Mouse (Mus musculus) cerebellum, postnatal 14 days (tissue): ENCODE data around the gene Tex22.

Source experiments
- DNase-seq, 2 experiments: peaks; one replicate each; pipeline ENCODE4 v3.0.0; 2021; ENCODE audit warnings: mixed read lengths in 2 of 2

Gene Tex22

DNA sequence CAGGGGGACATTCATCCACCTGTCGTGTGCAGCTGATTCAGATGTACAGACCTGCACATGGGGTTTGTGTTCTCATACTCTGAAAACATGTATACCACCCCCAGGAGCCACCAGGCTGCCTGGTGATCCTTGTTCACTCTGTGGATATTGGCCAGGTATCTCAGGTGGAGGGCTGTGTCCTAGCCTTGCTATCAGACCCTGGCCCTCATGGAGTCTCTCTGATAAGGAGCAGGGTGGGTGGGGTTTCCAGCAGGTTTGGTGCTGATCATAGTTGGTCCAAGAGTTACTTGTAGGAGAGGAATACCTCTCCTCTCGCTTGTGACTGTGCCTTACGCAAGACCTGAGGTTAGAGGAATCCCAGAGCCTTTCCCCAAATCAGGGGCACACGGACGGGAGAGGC is 14.1 kb upstream of the Tex22 start:
- DNase-seq, result no peak

DNA sequence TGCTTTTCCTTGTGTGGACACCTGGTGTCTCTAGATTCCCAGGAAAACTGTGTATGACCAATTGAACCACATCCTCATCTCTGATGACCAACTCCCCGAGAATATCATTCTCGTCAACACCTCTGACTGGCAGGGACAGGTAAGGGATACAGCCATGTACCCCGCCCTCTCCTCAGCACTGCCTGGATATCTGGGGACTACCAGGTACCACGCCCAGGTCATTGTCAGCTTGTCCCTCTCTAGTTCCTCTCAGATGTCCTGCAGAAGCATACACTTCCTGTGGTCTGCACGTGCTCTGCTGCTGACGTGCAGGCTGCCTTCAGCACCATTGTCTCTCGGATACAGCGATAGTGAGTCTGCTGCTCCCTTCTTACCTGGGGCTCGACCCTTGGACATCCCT is 12.7 kb upstream of the Tex22 start:
- DNase-seq, result no peak

DNA sequence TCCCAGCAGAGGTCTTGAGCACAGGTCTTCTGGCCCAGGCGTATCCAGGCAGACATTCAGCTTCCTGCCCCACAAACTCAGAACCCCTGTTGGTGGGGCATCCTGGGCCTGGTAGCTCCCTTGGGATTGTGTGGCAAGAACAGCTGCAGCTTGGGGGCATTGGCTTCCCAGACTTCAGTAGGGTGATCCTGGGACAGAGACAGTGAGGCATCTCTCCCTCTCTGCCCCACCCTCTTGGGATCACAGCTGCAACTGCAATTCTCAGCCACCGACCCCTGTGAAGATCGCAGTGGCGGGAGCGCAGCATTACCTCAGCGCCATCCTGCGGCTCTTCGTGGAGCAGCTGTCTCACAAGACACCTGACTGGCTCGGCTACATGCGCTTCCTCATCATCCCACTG is 12.1 kb upstream of the Tex22 start:
- no peak for DNase-seq

DNA sequence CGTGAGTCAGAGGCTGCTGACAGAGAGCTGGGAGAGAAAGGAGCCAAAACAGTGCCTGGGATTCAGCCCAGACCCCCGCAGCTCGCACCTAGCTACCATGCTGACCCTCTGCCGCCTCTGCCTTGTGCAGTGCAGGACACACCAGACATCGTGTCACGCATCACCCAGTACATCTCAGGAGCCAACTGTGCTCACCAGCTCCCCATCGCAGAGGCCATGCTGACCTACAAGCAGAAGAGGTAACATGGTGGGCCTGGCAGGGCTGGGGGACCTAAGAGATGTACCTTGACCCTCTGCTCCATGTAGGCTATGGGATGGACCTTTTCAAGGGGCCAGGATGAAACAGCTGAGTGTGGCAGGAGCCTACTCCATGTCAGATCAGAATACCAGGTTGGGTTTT is 10.6 kb upstream of the Tex22 start:
- DNase-seq, result no peak

DNA sequence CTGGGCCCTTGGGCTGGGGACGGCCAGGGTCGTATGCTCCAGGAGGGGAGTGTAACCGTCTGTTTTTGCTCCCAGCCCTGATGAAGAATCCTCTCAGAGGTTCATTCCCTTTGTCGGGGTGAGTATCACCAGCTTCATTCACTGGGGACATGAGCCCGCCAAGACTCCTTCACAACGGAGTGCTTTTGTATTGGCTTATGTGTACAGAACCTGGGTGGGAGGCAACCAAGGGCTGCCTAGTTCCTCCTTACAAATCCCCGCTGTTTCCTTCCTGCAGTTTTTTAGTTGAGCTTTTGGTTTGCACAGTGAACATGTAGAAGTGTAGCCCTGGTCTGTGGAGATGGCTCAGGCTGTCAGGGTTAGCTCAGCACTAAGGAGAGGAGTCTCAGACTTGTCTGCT is 6.3 kb upstream of the Tex22 start:
- DNase-seq, result no peak

DNA sequence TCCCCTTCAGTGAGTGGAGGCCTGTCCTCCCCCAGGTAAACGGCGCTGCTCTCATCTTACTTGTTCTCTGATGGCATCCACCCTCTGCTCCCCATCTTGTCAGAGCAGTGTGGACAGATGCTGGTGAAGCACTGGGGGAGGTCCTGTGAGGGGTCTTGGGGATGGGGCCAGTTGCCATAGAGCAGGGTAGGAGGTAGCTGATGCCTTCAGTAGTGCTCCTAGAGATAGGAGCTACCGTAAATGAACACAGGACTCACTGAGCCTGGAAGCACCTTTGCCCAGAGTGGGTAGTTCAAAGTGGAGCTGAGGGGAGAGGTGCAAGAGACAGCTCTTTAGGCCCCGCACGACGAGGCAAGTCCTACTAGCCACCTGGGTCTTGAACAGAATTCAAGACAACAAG is 4.9 kb upstream of the Tex22 start:
- DNase-seq, result no peak

DNA sequence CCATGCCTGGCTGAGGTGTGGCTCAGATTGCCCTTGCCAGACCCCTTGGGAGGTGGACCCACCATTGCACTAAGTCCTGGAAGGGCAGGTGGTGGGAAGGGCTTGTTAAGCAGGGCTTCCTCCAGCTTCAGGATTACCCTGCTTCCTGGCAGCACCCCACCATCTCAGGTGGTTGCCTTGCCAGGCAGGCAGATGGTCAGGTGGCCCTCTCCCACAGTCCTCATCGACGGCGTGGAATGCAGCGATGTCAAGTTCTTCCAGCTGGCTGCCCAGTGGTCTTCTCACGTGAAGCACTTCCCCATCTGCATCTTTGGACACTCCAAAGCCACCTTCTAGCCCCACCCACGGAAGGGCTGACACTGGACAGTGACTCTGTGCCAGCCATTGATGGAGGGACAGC is 3.0 kb upstream of the Tex22 start:
- DNase-seq, result peak; percentile 57 to 66

DNA sequence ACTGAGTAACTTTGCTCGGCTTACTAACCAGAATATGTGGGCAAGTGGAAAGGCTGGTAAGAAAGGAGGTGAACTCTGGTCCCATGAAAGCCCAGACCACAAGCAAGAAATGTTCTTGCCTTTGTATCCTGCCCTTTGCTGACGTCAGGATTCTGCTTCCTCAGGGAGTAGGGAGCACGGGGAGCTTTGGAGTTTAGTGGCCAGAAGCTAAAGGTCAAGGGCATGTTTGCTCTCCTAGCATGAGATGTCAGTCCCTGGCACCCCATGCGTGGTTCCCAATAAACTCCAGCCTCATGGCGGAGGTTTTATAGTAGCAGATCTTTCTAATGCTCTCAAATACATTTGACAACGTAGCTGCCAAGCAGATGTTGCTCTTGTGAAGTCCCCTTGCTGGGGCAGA is 2.5 kb upstream of the Tex22 start:
- DNase-seq, result no peak

DNA sequence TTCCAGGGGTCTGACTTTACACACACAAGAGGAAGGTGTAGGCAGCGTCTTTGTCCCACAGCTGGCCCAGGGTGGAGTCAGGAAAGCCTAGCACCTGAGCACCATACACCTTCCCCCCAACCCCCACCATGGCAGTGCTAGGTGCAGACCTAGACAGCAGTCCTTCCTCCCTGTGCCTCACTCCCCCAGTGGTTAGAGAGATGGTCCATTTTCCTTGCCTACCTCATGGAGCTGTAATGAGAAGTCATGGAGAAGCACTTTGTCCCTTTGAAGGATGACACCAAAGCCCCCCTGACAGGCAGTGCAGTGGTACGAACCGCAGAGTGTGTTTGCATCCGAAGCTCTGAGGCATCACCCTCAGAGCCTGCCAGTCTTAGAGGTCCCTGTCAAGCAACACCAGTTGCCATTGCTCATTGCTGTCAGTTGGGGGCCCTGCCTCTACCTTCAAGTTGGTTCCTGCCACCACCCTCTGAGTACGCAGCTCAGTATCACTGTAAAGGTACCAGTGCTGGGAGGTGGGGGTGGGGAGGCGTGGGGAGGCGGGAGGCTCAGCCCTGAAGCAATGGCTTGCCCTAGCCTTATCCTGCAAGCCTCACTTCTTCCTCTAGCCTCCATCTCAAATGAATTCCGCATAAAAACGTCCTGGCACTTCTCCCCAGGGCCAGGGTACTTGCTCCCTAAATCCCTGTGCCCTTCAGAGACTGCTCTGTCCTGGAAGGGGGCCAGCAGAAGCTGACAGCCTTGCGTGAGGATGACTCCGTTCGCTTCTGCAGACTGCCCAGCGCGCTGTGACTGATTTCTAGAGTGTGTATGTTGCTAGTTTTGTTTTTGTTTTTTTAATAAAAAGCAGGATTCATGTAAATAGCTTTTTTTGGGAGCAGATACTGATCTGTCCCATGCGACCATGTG is 628 bp upstream of the Tex22 start:
- peak; percentile 38 to 76 for DNase-seq

DNA sequence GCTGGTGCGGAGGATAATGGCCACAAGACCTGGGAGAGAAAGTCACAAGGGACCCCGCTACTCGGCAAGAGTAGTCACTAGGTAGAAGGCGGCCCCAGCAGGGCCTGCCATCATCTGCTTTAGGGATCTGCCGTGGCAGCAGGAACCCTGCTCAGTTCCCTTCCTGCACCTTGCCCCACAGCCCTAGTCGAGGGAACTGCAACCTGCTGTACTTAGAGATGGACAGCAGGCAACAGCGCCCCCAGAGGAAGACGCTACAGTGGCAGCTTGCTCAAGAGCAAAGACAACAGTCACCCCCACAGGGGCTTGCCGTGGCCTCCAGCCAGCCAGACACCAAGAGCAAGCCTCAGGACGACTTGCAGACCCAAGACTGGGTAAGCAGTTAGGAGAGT is 757 bp downstream of the Tex22 start:
- DNase-seq, result peak; percentile 95 to 96

DNA sequence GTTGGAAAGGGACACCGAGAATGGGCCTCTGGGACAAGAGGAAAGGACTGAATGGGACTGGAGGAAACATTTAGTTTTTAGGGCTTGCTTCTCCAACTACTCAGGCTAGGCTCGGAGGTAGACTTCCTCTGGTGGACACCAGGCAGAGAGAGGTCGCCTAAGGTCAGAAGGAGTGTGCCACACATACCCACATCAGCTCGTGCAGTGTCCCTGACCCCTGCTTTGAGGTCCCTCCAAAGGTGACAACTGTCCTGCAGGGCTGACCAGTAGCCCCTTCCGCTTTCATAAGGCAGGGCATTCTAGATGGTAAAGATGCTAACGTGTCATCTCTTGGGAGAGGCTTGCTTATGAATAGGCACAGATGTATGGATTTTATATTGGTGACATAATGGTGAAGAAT is 1.2 kb downstream of the Tex22 start:
- no peak for DNase-seq

DNA sequence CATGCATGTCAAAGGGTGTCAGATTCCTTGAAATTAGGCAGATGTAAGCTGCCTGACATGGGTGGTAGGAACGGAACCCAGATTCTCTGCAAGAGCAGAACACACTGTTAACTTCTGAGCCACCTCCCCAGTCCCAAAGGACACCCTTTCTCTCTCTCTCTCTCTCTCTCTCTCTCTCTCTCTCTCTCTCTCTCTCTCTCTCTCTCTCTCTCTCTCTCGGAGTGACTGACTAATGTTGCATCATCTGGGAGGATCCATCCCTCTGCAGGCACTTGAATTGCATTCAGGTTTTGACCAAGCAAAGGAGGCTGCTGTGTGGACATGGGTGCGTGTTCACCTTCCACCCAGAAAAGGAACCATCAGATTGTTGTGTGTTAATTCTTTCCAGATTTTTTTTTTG is 13.0 kb downstream of the Tex22 start:
- DNase-seq, result no peak

DNA sequence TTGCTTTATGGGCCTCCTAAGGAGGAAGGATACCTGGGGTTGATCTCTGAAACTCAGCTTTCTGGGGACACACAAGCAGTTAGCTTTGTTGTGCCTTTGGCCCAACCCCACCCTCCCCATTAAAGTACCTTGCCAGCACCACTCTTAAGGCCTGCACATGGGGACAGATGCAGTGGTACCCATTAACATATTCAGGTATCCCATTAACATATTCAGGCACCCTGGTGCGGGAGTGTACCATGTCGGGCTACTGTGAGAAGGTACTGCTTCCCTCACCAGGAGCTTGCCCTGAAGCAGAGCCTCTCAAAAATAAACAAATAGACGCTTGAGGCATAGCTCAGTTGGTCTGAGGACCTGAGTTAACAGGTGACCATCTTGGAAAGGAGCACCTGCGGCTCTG is 13.7 kb downstream of the Tex22 start:
- DNase-seq, result no peak

DNA sequence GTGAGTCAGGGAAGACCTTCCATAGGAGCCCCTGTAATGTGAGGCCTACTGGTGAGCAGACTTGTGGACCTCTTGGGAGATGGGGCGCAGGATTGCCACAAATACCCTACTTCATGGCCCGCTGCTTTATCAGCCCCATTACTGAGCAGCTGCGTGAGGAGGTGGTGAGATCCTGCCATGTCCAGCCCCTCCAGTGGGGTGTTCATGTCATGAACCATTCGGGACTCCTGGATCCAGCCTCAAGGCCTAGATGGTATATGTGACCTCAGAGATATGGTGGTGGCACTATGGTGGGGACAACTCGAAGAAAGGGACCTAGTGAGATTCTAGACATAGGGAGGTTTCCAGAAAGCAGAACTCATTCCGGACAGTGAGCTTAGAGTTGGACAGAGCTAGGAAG is 14.8 kb downstream of the Tex22 start:
- no peak for DNase-seq

DNA sequence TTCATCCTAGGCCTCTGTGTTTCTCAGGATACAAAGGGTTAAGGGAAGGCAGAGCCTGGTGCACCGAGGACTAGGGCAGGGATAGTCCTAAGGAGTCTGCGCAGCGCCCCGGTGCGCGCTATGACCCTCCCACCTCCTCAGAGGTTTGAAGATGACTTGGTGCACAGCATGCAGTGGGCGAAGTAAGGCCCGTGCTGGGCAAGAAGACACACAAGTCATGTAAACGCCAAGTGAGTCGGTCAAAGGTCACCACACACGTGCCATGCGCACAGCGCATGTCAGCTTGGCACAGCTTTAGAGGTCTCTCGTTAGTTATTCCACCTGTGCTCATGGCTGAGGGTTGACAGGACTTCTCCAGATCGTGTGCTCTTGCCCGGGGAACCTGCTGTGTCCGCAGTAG is 15.8 kb downstream of the Tex22 start:
- no peak for DNase-seq

DNA sequence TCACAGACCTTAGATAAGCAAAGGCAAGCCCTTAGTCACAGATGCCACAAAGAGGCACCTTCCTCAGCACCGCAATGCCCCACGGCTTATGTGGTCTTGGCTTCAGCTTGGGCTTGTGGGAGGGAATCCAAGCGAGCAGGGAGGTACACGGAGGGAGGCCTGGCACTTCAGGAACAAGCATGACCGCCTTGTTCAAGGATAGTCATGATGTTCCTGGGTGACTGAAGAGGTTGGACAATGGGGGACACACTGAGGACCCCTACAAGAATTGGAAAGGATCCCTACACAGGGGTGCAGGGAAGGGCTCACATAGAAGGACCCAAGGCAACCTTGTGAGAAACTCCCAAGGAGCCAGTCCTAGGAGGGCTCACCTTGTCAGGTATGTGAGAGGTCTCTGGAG is 22.7 kb downstream of the Tex22 start:
- DNase-seq, result peak in 1 of 2 experiments; percentile 39

DNA sequence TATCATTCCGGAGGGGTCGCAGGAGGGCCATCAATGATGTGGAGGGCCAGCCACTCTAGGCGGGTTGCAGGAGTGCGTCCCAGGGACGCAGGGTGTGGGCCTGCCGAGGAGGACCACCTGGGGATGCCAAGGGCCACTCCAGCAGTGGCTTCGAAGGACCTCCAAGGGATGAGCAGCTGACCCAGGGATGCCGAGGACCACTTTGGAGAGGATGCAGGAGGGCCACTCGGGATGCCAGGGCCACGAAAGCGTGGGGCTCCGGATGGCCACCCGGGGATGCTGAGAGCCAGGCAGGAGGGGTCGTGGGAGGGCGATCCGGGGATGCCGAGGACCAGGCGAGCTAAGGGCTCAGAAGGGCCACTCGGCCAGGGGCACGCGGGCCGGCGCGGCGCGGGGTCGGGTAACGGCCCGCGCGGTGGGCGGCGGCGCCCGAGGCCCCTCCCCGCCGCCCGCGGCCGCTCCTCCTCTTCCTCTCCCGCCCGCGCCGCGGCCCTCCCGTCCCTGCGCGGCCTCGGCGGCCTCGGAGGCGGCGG is 23.5 kb downstream of the Tex22 start, which contains the start of gene Mta1:
Gene Mta1 (plus strand): TSS at position 530 of the 533 bp plus-strand sequence.
- DNase-seq, result peak; percentile 66 to 72

DNA sequence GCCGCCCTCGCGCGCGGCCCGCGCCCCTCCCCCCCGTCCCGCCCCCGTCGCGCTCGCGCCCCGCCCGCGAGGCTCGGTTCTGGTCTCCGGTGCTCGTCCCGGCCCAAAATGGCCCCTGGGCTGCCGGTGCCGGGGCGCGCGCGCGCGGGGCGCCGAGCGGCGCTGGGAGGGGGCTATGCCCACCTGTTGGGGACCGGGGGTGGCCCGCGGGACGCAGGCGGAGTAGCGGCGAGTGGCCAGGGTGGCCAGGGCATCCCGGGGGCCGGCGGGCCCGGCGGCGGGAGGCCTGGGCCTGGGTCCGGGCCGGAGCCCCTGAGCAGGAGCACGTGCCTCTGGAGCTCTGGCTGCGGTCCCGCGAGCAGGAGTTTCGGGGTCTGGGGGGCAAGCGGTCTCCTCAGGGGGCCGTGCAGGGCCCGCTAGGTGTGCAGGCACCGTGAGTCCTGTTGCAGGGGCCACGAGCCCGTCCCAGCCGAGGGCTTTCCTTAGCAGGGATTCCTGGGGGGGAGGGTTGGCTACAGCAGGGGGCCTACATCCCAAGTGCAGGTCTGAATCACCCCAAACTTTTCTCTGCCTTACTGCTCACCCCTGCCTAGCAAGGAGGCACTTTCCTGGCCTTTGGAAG is 24.3 kb downstream of the Tex22 start:
- peak; percentile 47 to 60 for DNase-seq

DNA sequence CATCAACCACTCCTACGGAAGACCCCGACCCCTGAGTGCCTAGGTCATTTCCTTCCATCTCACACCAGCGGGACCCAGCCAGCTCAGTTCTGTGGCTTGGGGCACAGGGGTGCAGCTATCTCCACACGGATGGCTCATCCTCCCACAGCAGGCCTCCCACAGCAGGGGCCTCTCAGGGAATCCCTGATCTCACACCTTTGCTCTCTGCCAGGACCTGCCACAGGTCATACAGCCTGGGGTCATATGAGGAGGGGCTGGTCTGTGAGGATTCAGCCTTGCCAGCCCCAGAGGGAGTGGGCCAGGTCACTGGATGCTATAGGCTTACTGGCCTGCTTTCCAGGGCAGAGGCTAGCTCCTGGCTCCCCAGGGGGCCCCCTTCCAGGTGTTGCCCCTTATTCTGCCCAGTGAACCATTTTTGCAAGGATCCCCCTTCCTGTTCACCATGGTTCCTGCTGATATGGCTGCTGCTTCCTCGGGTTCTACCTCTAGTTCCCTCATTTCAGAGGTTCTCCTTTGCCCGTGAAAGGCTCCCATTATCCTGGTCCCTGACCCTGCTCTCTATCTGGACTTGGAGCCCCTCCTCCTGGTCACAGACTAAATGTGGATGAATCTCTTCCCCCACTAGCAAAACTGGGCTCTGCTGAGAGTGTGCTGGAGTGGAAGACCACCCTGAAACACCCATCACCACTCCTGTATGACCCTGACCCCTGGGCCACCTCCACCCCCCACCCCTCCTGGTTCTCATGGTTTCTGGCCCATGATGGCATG is 25.4 kb downstream of the Tex22 start:
- no peak for DNase-seq

DNA sequence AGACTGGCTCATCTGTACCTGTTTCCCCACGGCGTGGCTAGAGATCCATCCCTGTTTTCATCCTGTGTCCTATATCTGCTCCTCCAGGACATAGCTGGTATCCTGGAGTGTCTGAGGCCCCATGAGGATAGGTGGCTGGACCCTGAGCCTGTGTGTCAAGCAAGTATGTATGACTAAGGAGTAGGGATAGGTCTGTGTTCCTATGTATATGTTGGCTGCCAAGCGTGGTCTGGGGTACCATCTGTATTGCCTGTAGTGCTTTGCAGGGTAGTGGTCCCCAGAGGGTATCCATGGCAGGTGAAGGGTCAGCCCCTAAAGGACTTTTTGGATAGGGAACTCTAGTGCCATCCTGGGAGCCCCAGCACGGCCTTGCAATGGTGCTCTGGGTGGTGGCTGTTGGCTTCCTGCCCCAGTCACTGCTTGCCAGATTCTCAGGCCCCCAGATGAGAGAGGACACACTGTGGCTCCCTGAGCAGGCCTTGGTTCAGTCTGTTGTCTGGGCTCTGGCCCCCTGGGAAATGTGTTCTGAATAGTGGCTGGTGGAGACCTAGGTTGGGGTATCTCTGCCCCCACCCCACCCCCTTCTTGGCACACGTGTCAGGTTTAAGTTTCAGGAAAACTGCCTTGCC is 26.3 kb downstream of the Tex22 start:
- DNase-seq, result peak; percentile 65 to 72

DNA sequence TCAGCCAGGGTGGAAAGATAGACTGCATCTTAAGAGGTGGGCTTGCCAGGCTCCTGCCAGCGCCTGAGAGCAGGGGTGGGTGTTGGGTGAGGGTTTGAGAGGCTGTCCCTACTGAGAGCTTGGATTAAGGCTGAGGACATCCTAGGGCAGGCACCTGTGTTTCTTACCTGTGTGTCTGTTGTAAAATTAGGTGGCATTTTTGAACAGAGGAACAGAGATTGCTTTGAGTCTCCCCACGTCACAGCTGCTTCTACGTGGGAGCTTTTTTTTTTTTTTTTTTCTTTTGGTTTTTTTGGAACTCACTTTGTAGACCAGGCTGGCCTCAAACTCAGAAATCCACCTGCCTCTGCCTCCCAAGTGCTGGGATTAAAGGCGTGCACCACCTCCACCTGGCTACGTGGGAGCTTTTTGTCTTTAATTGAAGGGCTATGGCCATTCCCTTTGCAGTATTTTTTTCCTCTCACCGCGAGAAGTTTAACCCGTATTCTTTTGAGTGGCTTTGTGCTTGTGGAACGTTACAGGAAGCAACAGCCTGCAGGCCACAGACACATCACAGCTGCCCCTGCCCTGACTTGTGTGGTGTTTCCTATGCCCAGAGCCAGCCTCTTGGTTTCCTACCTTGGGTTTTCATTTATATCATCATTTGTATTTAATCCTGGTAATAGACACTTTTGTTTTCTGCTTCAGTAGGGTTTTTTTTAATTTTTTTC is 27.1 kb downstream of the Tex22 start:
- no peak for DNase-seq

DNA sequence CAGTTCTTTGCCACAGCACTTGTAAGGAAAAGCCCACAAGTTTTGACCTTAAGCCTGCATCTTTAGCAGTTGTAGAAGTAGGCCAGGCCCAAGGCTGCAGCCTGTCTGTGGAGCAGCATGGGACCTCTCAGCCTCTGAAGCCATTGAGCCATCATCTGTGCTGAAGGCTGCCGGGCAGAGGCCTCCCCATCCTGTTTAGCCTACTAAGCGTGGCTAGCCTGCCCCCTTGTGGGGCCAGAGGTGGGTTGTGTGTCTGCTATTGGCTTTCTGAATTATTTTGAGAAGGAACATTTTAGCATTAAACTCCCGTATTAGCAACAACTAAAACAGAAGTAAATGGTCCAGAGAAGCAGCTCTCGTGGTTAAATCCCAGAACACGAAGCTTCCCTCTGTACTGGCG is 28.2 kb downstream of the Tex22 start:
- peak; percentile 75 to 80 for DNase-seq
